Mouse (Mus musculus) frontal cortex, postnatal 36 days (tissue): ENCODE data around the gene Nmbr.

Source experiments
- DNase-seq, 2 experiments: peaks; one replicate each; pipeline ENCODE4 v3.0.0; 2022; ENCODE audit warnings: low spot score in 2 of 2

Nmbr gene

GRCm38 (mm10) chr10:14705072-14706066, at the start of gene Nmbr, which contains the start of gene Vta1:
Gene Nmbr, plus strand, starts transcription at chr10:14705591.
Gene Vta1, minus strand, starts transcription at chr10:14705560.
- peak; percentile 99 to 100 for DNase-seq

GRCm38 (mm10) chr10:14660875-14661274, 44.5 kb upstream of the Nmbr start:
- DNase-seq = no peak

- no peak for DNase-seq
Observed at GRCm38 (mm10) chr10:14666147-14666546, 39.2 kb upstream of the Nmbr start.

GRCm38 (mm10) chr10:14685663-14686062, 19.7 kb upstream of the Nmbr start:
- no peak for DNase-seq

GRCm38 (mm10) chr10:14688785-14689442, 16.5 kb upstream of the Nmbr start:
- DNase-seq = no peak

GRCm38 (mm10) chr10:14690349-14690748, 15.0 kb upstream of the Nmbr start:
- no peak for DNase-seq

GRCm38 (mm10) chr10:14703239-14703638, 2.2 kb upstream of the Nmbr start:
- DNase-seq = no peak

GRCm38 (mm10) chr10:14703830-14704420, 1.5 kb upstream of the Nmbr start:
- DNase-seq = no peak

- DNase-seq = no peak
Observed at GRCm38 (mm10) chr10:14718114-14718513, 12.7 kb downstream of the Nmbr start, which contains the start of gene Gje1. Gene Gje1, minus strand, starts transcription at chr10:14718214.

- DNase-seq = peak; percentile 16 to 25
Observed at GRCm38 (mm10) chr10:14725671-14726070, 20.3 kb downstream of the Nmbr start.

GRCm38 (mm10) chr10:14734285-14734684, 28.9 kb downstream of the Nmbr start:
- DNase-seq = peak; percentile 11 to 74

GRCm38 (mm10) chr10:14759665-14760558, 54.5 kb downstream of the Nmbr start:
- DNase-seq = peak in 1 of 2 experiments; percentile 8

GRCm38 (mm10) chr10:14760618-14761017, 55.2 kb downstream of the Nmbr start:
- DNase-seq = no peak

GRCm38 (mm10) chr10:14770227-14770910, 65.0 kb downstream of the Nmbr start:
- DNase-seq = no peak

- DNase-seq = no peak
Observed at GRCm38 (mm10) chr10:14774499-14774898, 69.1 kb downstream of the Nmbr start.

- no peak for DNase-seq
Observed at GRCm38 (mm10) chr10:14789969-14790368, 84.6 kb downstream of the Nmbr start.

GRCm38 (mm10) chr10:14816970-14817369, 111.6 kb downstream of the Nmbr start:
- no peak for DNase-seq
